ENCODE assay signal across 26 mouse cellular contexts in the genomic region with DNA sequence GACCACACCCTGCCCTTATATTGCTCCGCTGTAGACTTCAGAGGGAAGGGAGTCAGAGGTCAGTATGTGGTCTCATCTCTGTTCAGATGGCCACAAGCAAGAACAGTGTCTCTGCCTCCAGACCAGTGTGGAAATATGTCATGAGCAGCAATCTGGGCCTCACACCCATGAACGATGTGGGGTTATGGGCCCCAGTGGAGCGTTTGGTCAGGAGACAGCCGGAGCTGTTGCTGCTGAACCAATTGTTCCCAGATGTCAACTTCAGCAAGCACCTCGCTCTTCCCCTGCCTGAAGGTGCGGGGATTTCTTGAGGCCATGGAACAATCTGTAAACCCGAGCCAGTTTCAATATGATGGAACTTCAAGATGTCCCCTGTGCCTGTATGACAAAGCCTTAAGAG.
DNase-seq lines count a peak whose midpoint lies in the region; ATAC-seq and TF ChIP-seq lines count a peak whose summit lies in the region.
"Had no signal": no experiment of that assay in that cellular context is flagged by ENCODE, and none has a peak within 500 bp of the region (broad histone marks: within the 10 kb centered on the region; RNA-seq: fewer than 3 reads in every experiment).

No protein-coding gene starts in this region.

- TF ChIP-seq CTCF in gastrocnemius, adult 2 months (IDR thresholded peaks at IDR 0.05): no peak
- TF ChIP-seq CTCF in CH12.LX (conservative IDR thresholded peaks at IDR 0.05 in 1 of 2, IDR thresholded peaks at IDR 0.05 in 1 of 2; ENCODE audit: low read depth in 2 of 2, low read length in 2 of 2): no peak

- WGBS in hindbrain, embryonic 14.5 days: 94% methylated on average over 7 of the region's 7 CpGs

- H3K79me2 ChIP-seq in CH12.LX (replicated peaks; ENCODE audit: control insufficient read depth, extremely low read depth, insufficient read depth, poor library complexity, severe bottlenecking): no peaks in the 10 kb centered on the region

- TF ChIP-seq EP300 in CH12.LX (IDR thresholded peaks at IDR 0.05; ENCODE audit: low read length): no peak

- no peak for DNase-seq in gastrocnemius, adult 2 months
- no peak for DNase-seq in gastrocnemius, postnatal 10 days
- no peak for DNase-seq in CH12.LX (ENCODE audit: extremely low read depth)
- DNase-seq in induced T-regulatory cell, adult 2 months (ENCODE audit: low read depth): peak; percentile 23
- no peak for DNase-seq in hindbrain, embryonic 14.5 days (ENCODE audit: low spot score)
- DNase-seq in heart, postnatal 10 days: no peak
- DNase-seq: adrenal gland, postnatal 10 days; adrenal gland, postnatal 36 days; cerebellum, adult 18-20 months; cerebellum, adult 9-11 months; cerebellum, postnatal 25 days; forebrain, postnatal 0 days; gastrocnemius, postnatal 14 days; heart, adult 18-20 months; heart, postnatal 14 days; heart, postnatal 4 days; kidney, adult 18-20 months had no signal

- no peaks in the 10 kb centered on the region for H3K9me3 ChIP-seq in CH12.LX (replicated peaks; ENCODE audit: low read length)
- H3K9me3 ChIP-seq in hindbrain, embryonic 14.5 days (ENCODE audit: control insufficient read depth, low read length): no peaks in the 10 kb centered on the region
- H3K9me3 ChIP-seq: forebrain, embryonic 10.5 days; forebrain, embryonic 13.5 days; G1E; heart, embryonic 12.5 days; heart, embryonic 15.5 days; hindbrain, embryonic 12.5 days had no signal

- peak overlapping the region; percentile 81 for H3K27ac ChIP-seq in gastrocnemius, adult 2 months
- peak overlapping the region; percentile 16; the same call in 1 of the 2 replicates for H3K27ac ChIP-seq in CH12.LX (ENCODE audit: insufficient read depth, low read depth)
- H3K27ac ChIP-seq in hindbrain, embryonic 14.5 days: no peak overlapping the region
- H3K27ac ChIP-seq: forebrain, embryonic 10.5 days; forebrain, embryonic 13.5 days; heart, embryonic 15.5 days; hindbrain, embryonic 12.5 days had no signal

- intact Hi-C loops in gastrocnemius, adult 2 months (cut with DNase I): no loop called here
- intact Hi-C loops in heart, postnatal 10 days (cut with DNase I): no loop called here

- H3K4me2 ChIP-seq in CH12.LX (ENCODE audit: insufficient read depth, low read depth, poor library complexity, severe bottlenecking): no peak overlapping the region
- no peak overlapping the region for H3K4me2 ChIP-seq in hindbrain, embryonic 14.5 days (replicated peaks)
- H3K4me2 ChIP-seq: forebrain, embryonic 13.5 days; heart, embryonic 12.5 days; heart, embryonic 15.5 days; hindbrain, embryonic 12.5 days had no signal

- H3K36me3 ChIP-seq in CH12.LX (replicated peaks in 1 of 2; ENCODE audit: control insufficient read depth in 1 of 2, insufficient read depth in 1 of 2, low read length in 1 of 2): peaks cover 0 to 3% of the 10 kb centered on the region in 2 experiments
- no peaks in the 10 kb centered on the region for H3K36me3 ChIP-seq in hindbrain, embryonic 14.5 days (replicated peaks; ENCODE audit: control insufficient read depth, insufficient read depth)
- H3K36me3 ChIP-seq: forebrain, embryonic 10.5 days; heart, embryonic 12.5 days; heart, embryonic 15.5 days; hindbrain, embryonic 12.5 days had no signal

- H3K27me3 ChIP-seq in CH12.LX (replicated peaks): no peaks in the 10 kb centered on the region
- H3K27me3 ChIP-seq in hindbrain, embryonic 14.5 days (ENCODE audit: control insufficient read depth, insufficient read depth, low read length): no peaks in the 10 kb centered on the region
- H3K27me3 ChIP-seq: forebrain, embryonic 13.5 days; heart, embryonic 12.5 days; heart, embryonic 15.5 days; hindbrain, embryonic 12.5 days; Patski had no signal

- H3K4me1 ChIP-seq in CH12.LX (ENCODE audit: control insufficient read depth in 1 of 2, insufficient read depth in 2 of 2): peaks cover 35 to 73% of the 10 kb centered on the region in 2 experiments
- H3K4me1 ChIP-seq in hindbrain, embryonic 14.5 days (replicated peaks; ENCODE audit: control insufficient read depth, insufficient read depth, low read length): no peaks in the 10 kb centered on the region
- H3K4me1 ChIP-seq: forebrain, embryonic 13.5 days; heart, embryonic 15.5 days; hindbrain, embryonic 12.5 days had no signal

- no peak for ATAC-seq in hindbrain, embryonic 14.5 days (ENCODE audit: low FRiP score)
- ATAC-seq: forebrain, embryonic 13.5 days; forebrain, postnatal 0 days; hindbrain, embryonic 16.5 days; intestine, embryonic 16.5 days; Patski had no signal

- TF ChIP-seq POLR2A in CH12.LX (IDR thresholded peaks at IDR 0.05; ENCODE audit: low read depth, low read length): no peak

- no peak overlapping the region for H3K4me3 ChIP-seq in gastrocnemius, adult 2 months
- H3K4me3 ChIP-seq in CH12.LX (replicated peaks in 1 of 3; ENCODE audit: low read depth in 2 of 3, low read length in 2 of 3, poor library complexity in 1 of 3): peak overlapping the region in 1 of 3 experiments; percentile 15
- no peak overlapping the region for H3K4me3 ChIP-seq in hindbrain, embryonic 14.5 days (replicated peaks; ENCODE audit: low read length)
- H3K4me3 ChIP-seq: forebrain, embryonic 10.5 days; forebrain, embryonic 13.5 days; heart, embryonic 12.5 days; heart, embryonic 15.5 days; hindbrain, embryonic 12.5 days had no signal

- in situ Hi-C loops in CH12.LX (cut with MboI; ENCODE audit: low pct_ligation_motif_present, low pct_unique_long_range_greater_than_20kb, low sequenced_read_pairs): no loop called here

- dilution Hi-C loops in CH12.LX (cut with MboI; ENCODE audit: extremely low pct_ligation_motif_present, extremely low pct_unique_long_range_greater_than_20kb, low sequenced_read_pairs): no loop called here

- TF ChIP-seq RAD21 in CH12.LX (IDR thresholded peaks at IDR 0.05; ENCODE audit: low read depth, low read length): no peak

- no peak overlapping the region for H3K9ac ChIP-seq in CH12.LX (ENCODE audit: insufficient read depth, low read depth)
- H3K9ac ChIP-seq in hindbrain, embryonic 14.5 days: no peak overlapping the region
- H3K9ac ChIP-seq: forebrain, embryonic 13.5 days; forebrain, postnatal 0 days; heart, embryonic 12.5 days; heart, embryonic 15.5 days; hindbrain, embryonic 12.5 days had no signal

TF ChIP-seq in CH12.LX, 34 proteins besides CTCF, POLR2A, EP300 and RAD21:
- TF ChIP-seq UBTF (IDR thresholded peaks at IDR 0.05; ENCODE audit: low read depth, low read length) (peak; percentile 98), SMC3 (IDR thresholded peaks at IDR 0.05; ENCODE audit: low read depth, low read length) (no peak), NRF1 (IDR thresholded peaks at IDR 0.05; ENCODE audit: low read depth, low read length) (no peak), NELFE (IDR thresholded peaks at IDR 0.05; ENCODE audit: low read depth, low read length) (no peak), TBP (conservative IDR thresholded peaks at IDR 0.05; ENCODE audit: low read depth, low read length) (peak; percentile 93)
